Mouse (Mus musculus): ENCODE results near the gene Ttc7.

Gene Ttc7

GRCm38 (mm10) chr17:87314530-87314946 lies 31.9 kb downstream of the Ttc7 start:
- peak; percentile 85 for DNase-seq

- peak; percentile 94 for DNase-seq
These were observed 32.4 kb downstream of the Ttc7 start for GRCm38 (mm10) chr17:87315021-87315531.

- DNase-seq = peak; percentile 76
These were observed 33.4 kb downstream of the Ttc7 start for GRCm38 (mm10) chr17:87315891-87316763.

- DNase-seq = peak; percentile 80
These were observed 34.6 kb downstream of the Ttc7 start for GRCm38 (mm10) chr17:87317271-87317670.

- peak; percentile 95 for DNase-seq
These were observed 35.3 kb downstream of the Ttc7 start for GRCm38 (mm10) chr17:87317947-87318346.

- DNase-seq = no peak
These were observed 39.0 kb downstream of the Ttc7 start for GRCm38 (mm10) chr17:87321673-87322072.

- peak; percentile 32 for DNase-seq
These were observed 40.5 kb downstream of the Ttc7 start for GRCm38 (mm10) chr17:87323215-87323614.

- peak; percentile 87 for DNase-seq
These were observed 42.8 kb downstream of the Ttc7 start for GRCm38 (mm10) chr17:87325501-87325900.

GRCm38 (mm10) chr17:87326987-87327386 lies 44.3 kb downstream of the Ttc7 start:
- DNase-seq = peak; percentile 54

GRCm38 (mm10) chr17:87327645-87328044 lies 45.0 kb downstream of the Ttc7 start:
- peak; percentile 47 for DNase-seq

GRCm38 (mm10) chr17:87328177-87328768 lies 45.6 kb downstream of the Ttc7 start:
- peak; percentile 74 for DNase-seq

GRCm38 (mm10) chr17:87329144-87329700 lies 46.5 kb downstream of the Ttc7 start:
- DNase-seq = no peak

GRCm38 (mm10) chr17:87330250-87330920 lies 47.7 kb downstream of the Ttc7 start:
- DNase-seq = peak; percentile 90

- DNase-seq = peak; percentile 88
These were observed 48.2 kb downstream of the Ttc7 start for GRCm38 (mm10) chr17:87330921-87331291.

GRCm38 (mm10) chr17:87331336-87332141 lies 48.9 kb downstream of the Ttc7 start:
- DNase-seq = peak; percentile 78

GRCm38 (mm10) chr17:87332142-87332815 lies 49.6 kb downstream of the Ttc7 start:
- DNase-seq = peak; percentile 73

- DNase-seq = peak; percentile 43
These were observed 50.2 kb downstream of the Ttc7 start for GRCm38 (mm10) chr17:87332887-87333286.

- DNase-seq = peak; percentile 60
These were observed 51.5 kb downstream of the Ttc7 start for GRCm38 (mm10) chr17:87334162-87334561.

- no peak for DNase-seq
These were observed 52.5 kb downstream of the Ttc7 start for GRCm38 (mm10) chr17:87335152-87335551.

- no peak for DNase-seq
These were observed 53.0 kb downstream of the Ttc7 start for GRCm38 (mm10) chr17:87335727-87336126.

GRCm38 (mm10) chr17:87336910-87337309 lies 54.2 kb downstream of the Ttc7 start:
- DNase-seq = no peak

GRCm38 (mm10) chr17:87337683-87338082 lies 55.0 kb downstream of the Ttc7 start:
- no peak for DNase-seq

All from cerebellum, adult 9-11 months (tissue).